Mouse (Mus musculus): ENCODE results near the gene Nxph3.
"Not testable (repeated sequence)": the region's sequence is repeated elsewhere in the genome, so short reads cannot be mapped to it uniquely, and the experiment has no call there.

The Nxph3 gene

DNA sequence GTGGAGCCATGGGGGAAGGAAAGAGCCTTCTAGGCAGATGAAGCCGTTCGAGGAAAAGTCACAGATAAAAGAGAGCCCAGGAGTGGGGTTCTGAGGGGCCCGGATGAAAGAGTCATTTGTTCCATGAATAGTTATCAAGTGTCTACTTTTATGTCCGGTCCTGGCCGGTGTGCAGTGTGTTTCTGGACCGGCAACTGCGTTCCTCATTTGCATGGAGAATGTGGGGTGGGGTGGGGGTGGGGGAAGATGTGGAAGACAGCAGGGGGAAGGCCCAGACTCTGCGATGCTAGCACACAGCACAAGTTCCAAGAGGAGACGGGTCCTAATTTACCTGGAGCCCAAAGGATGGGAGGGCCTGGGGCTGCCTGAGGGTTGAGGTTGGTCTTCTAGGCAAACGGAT lies 4.9 kb upstream of the Nxph3 start:
- no peak for DNase-seq (ENCODE audit: low read depth, low spot score)

GRCm38 (mm10) chr11:95517162-95517561 lies 2.8 kb upstream of the Nxph3 start:
- no peak for DNase-seq (ENCODE audit: low read depth, low spot score)

DNA sequence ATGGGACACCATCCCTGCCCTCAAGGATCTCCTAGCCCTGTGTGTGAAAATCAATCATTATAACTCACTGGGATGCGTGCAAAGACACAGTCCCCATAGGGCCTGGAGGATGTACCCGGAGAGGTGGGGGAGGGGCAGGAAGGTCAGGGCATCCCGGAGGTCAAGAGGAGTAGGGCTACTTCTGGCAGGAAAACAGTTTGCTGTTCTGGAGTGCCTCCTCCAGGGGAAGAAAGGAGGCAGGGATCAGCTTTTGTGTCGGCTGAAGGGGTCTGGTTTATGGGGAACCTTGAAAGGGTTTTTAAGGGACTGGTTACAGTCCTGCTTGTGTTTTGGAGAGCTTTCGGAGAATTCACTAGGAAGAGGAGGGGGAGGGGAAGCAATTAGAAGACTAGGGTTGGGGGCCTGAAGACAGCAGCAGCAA lies 2.1 kb upstream of the Nxph3 start:
- DNase-seq (ENCODE audit: low read depth, low spot score) = peak; percentile 71

- no peak for DNase-seq (ENCODE audit: low read depth, low spot score)
Observed at GRCm38 (mm10) chr11:95515376-95516323, 1.3 kb upstream of the Nxph3 start.

- no peak for DNase-seq (ENCODE audit: low read depth, low spot score)
Observed at GRCm38 (mm10) chr11:95513461-95514297, 691 bp downstream of the Nxph3 start.

DNA sequence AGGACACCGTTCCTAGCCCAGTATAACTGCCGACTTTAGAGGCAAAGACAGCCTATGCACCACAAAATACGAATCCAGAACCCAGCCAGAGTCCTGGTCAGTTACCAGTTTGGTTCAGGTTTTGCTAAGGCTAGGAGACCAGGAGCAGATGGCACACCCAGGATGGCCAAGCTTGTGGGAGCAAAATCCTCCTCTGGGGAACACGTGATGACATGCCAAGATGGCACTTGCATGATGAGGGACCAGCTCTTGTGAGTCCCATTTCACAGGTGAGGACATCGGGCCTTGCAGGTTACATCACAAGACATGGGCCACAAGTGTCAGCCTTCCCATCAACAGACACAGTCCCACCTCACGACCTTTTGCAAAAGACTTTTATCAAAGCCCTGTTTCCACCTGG lies 2.0 kb downstream of the Nxph3 start:
- no peak for DNase-seq (ENCODE audit: low read depth, low spot score)

- no peak for DNase-seq (ENCODE audit: low read depth, low spot score)
Observed at GRCm38 (mm10) chr11:95511919-95512318, 2.5 kb downstream of the Nxph3 start.

GRCm38 (mm10) chr11:95510631-95511030 lies 3.7 kb downstream of the Nxph3 start:
- no peak for DNase-seq (ENCODE audit: low read depth, low spot score)

DNA sequence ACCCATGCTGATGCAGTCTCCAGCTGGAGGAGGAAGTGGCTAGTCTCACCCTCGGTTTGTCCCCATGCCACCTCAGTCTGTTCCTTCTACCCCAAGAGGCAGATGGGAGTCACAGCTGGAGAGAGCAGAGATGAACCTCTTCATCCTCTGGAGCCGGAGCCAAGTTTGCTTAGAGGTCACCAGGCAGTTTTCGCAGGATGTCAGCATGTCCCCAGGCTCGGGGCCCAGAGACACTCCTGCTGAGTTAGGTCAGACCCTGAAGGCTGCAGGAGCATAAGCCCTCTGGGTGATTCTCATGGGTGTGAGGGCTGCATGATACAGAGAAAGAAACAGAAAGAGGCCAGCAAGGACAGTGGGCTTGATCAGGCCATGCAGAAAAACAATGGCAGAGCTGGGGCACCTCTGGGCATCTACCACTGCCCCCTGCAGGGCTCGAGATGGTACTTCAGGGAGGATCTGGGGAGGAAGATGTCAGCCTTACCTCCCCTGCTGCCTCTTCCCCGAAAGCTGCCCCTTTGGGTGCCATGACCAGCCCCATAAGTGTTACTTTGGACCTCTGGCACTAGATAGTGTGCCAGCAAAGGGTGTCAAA lies 5.1 kb downstream of the Nxph3 start:
- DNase-seq (ENCODE audit: low read depth, low spot score) = no peak

- DNase-seq (ENCODE audit: low read depth, low spot score) = no peak
Observed at GRCm38 (mm10) chr11:95508211-95508926, 6.0 kb downstream of the Nxph3 start.

GRCm38 (mm10) chr11:95507785-95508184 lies 6.6 kb downstream of the Nxph3 start:
- DNase-seq (ENCODE audit: low read depth, low spot score) = no peak

- DNase-seq (ENCODE audit: low read depth, low spot score) = no peak
Observed at GRCm38 (mm10) chr11:95507041-95507716, 7.2 kb downstream of the Nxph3 start.

GRCm38 (mm10) chr11:95504271-95504731 lies 10.1 kb downstream of the Nxph3 start:
- DNase-seq (ENCODE audit: low read depth, low spot score) = no peak

- DNase-seq (ENCODE audit: low read depth, low spot score) = no peak
Observed at GRCm38 (mm10) chr11:95503581-95504180, 10.7 kb downstream of the Nxph3 start.

DNA sequence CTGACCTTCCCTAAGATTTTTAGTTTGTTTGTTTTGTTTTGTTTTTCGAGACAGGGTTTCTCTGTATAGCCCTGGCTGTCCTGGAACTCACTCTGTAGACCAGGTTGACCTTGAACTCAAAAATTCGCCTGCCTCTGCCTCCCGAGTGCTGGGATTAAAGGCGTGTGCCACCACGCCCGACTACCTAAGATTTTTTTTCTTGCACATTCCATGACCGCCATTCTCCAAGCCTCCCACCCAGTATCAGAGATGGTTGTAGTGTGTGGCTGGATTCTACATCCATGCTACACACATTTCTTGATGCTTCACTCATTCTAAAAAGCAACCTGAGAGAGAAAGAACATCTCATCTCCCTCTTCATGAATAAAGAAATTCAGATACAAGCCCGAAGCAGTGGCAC lies 12.5 kb downstream of the Nxph3 start:
- not testable (repeated sequence) for DNase-seq (ENCODE audit: low read depth, low spot score)

DNA sequence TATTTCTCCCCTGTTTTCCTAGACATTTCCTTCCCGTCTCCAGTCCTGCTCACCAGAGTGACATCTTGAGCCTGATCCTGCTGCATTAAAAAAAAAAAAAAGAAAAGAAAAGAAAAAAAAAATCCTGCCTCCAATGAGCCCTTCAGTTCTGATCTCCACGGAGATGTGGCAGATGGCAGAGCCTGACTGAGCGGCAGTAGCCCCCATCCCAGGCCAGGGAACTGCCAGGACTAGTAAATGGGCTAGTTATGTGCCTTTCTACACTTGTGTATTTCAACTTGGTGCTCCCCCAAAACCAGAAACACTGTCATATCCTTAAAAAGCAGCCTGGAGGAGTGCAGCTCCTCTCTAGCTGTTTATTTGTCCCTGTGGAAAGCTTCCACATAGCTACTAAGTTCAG lies 13.5 kb downstream of the Nxph3 start:
- DNase-seq (ENCODE audit: low read depth, low spot score) = no peak

- DNase-seq (ENCODE audit: low read depth, low spot score) = no peak
Observed at GRCm38 (mm10) chr11:95500412-95500811, 14.0 kb downstream of the Nxph3 start.

GRCm38 (mm10) chr11:95497921-95498320 lies 16.4 kb downstream of the Nxph3 start:
- DNase-seq (ENCODE audit: low read depth, low spot score) = no peak

DNA sequence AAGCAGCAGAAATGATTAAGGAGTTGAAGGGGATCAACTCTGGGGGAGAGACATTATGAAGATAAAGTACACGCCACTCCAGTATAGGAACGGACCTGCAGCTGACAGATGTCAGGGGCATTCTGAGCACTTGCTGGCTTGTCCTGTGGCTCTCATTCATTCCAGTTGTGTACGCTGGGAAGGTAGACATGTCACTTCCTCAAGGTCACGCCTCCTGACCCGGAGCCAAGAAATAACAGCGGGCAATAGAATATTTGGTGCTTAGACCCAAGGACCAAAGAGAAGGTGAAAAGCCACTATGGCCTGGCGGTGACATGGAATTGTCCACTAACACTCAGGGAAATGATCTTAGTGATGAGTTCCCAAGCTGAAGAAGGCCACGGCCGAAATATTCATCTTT lies 18.5 kb downstream of the Nxph3 start:
- DNase-seq (ENCODE audit: low read depth, low spot score) = no peak

- DNase-seq (ENCODE audit: low read depth, low spot score) = no peak
Observed at GRCm38 (mm10) chr11:95494374-95494773, 20.0 kb downstream of the Nxph3 start.
